In the genomic region with DNA sequence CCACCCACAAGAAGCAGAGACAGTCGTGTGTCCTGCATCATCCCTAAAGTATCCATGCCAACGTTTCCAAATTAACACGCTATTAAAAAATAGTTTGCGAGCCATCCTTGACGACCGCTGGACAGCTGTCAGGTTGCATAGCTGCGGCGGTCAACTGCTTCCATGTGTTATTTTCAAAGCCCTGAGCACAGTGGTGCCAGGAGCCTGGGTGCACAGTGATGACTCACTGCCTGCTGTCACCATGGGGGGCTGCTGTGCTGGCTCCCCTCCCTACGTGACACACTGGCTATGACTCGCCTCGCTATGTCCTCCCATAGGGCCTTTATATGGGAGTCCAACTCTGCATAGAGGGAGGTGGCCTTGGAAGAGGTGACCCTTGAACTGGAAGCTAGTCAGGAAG, we compare ENCODE assay signal across 19 mouse cellular contexts. TPM values are rescaled to one million over a fixed set of nuclear protein-coding genes. Genes with fewer than 3 reads are reported as not detected.
A peak's percentile ranks its signal among the peaks of the same experiment; 100 is the strongest.
DNase-seq lines count a peak whose midpoint lies in the region; ATAC-seq and TF ChIP-seq lines count a peak whose summit lies in the region.
"Had no signal": no experiment of that assay in that cellular context is flagged by ENCODE, and none has a peak within 500 bp of the region (broad histone marks: within the 10 kb centered on the region; RNA-seq: fewer than 3 reads in every experiment).

No protein-coding gene starts in this region.

- H3K9me3 ChIP-seq in liver, embryonic 12.5 days (replicated peaks): no peaks in the 10 kb centered on the region
- H3K9me3 ChIP-seq in liver, postnatal 0 days (ENCODE audit: low read length): no peaks in the 10 kb centered on the region
- H3K9me3 ChIP-seq in lung, postnatal 0 days (ENCODE audit: low read length): no peaks in the 10 kb centered on the region
- H3K9me3 ChIP-seq: kidney, embryonic 15.5 days; midbrain, embryonic 10.5 days had no signal

- no peaks in the 10 kb centered on the region for H3K79me2 ChIP-seq in C2C12 (ENCODE audit: control insufficient read depth, insufficient read depth)

- no peak for TF ChIP-seq CTCF in liver, postnatal 0 days (IDR thresholded peaks at IDR 0.05; ENCODE audit: low read depth)
- TF ChIP-seq CTCF in C2C12 (IDR thresholded peaks at IDR 0.05; ENCODE audit: control insufficient read depth, insufficient read depth, insufficient read length): no peak
- no peak for TF ChIP-seq CTCF in lung, postnatal 0 days (IDR thresholded peaks at IDR 0.05)

- no peak overlapping the region for H3ac ChIP-seq in C2C12 (ENCODE audit: control insufficient read depth, insufficient read length, low read depth)

- H3K27ac ChIP-seq in liver, embryonic 12.5 days: no peak overlapping the region
- H3K27ac ChIP-seq in liver, postnatal 0 days (ENCODE audit: low read depth): no peak overlapping the region
- H3K27ac ChIP-seq in lung, postnatal 0 days (ENCODE audit: low read length): peak overlapping the region; percentile 79; the same call in 1 of the 2 replicates
- H3K27ac ChIP-seq: layer of hippocampus, adult 2 months; midbrain, embryonic 10.5 days had no signal

- H3K79me3 ChIP-seq in C2C12 (ENCODE audit: low read depth): no peaks in the 10 kb centered on the region

- peak; percentile 20 to 31 for DNase-seq in cerebellum, postnatal 10 days
- DNase-seq in cerebellum, postnatal 36 days: no peak
- no peak for DNase-seq in liver, postnatal 0 days
- DNase-seq in lung, postnatal 0 days (ENCODE audit: low spot score): peak; percentile 92
- DNase-seq in thymus, postnatal 4 days: no peak
- DNase-seq in T-cell, adult 2 months (ENCODE audit: low spot score): no peak
- DNase-seq: adrenal gland, postnatal 10 days; B cell, adult 2 months; cerebellum, adult 9-10 months; forebrain, postnatal 0 days; heart, postnatal 10 days had no signal

- peaks cover 18% of the 10 kb centered on the region for H3K4me1 ChIP-seq in liver, embryonic 12.5 days
- peaks cover 9% of the 10 kb centered on the region; the same call in 1 of the 2 replicates for H3K4me1 ChIP-seq in liver, postnatal 0 days (ENCODE audit: insufficient read depth)
- 0 out of 2 replicates have a peak, but pooled peaks cover 3% of the 10 kb centered on the region for H3K4me1 ChIP-seq in lung, postnatal 0 days (ENCODE audit: insufficient read depth, low read depth, low read length)

- no peak overlapping the region for H3K4me3 ChIP-seq in liver, embryonic 12.5 days
- H3K4me3 ChIP-seq in liver, postnatal 0 days (ENCODE audit: low read depth, low read length): no peak overlapping the region
- no peak overlapping the region for H3K4me3 ChIP-seq in C2C12 (ENCODE audit: insufficient read depth, poor library complexity, severe bottlenecking)
- no peak overlapping the region for H3K4me3 ChIP-seq in lung, postnatal 0 days (ENCODE audit: low read depth, low read length)
- H3K4me3 ChIP-seq: kidney, embryonic 15.5 days; layer of hippocampus, adult 2 months; midbrain, embryonic 10.5 days had no signal

- H3K9ac ChIP-seq in liver, embryonic 12.5 days: no peak overlapping the region
- H3K9ac ChIP-seq in liver, postnatal 0 days (replicated peaks): no peak overlapping the region
- H3K9ac ChIP-seq in lung, postnatal 0 days (replicated peaks; ENCODE audit: low read depth): no peak overlapping the region
- H3K9ac ChIP-seq: forebrain, postnatal 0 days; kidney, embryonic 15.5 days had no signal

- no peaks in the 10 kb centered on the region for H3K27me3 ChIP-seq in liver, embryonic 12.5 days (replicated peaks)
- H3K27me3 ChIP-seq in liver, postnatal 0 days (ENCODE audit: insufficient read depth, low read length): no peaks in the 10 kb centered on the region
- H3K27me3 ChIP-seq in C2C12 (ENCODE audit: control insufficient read depth, insufficient read depth, insufficient read length): no peaks in the 10 kb centered on the region
- no peaks in the 10 kb centered on the region for H3K27me3 ChIP-seq in lung, postnatal 0 days (replicated peaks; ENCODE audit: insufficient read depth, low read length)
- H3K27me3 ChIP-seq: kidney, embryonic 15.5 days had no signal

- peak; percentile 21; the same call in 1 of the 2 replicates for ATAC-seq in liver, embryonic 12.5 days
- ATAC-seq in liver, postnatal 0 days: no peak
- peak; percentile 87 for ATAC-seq in lung, postnatal 0 days
- ATAC-seq: forebrain, postnatal 0 days; hindbrain, embryonic 16.5 days had no signal

- H3K4me2 ChIP-seq in liver, embryonic 12.5 days: no peak overlapping the region
- no peak overlapping the region for H3K4me2 ChIP-seq in liver, postnatal 0 days (ENCODE audit: low read depth, low read length)
- no peak overlapping the region for H3K4me2 ChIP-seq in lung, postnatal 0 days (replicated peaks; ENCODE audit: low read depth, low read length)
- H3K4me2 ChIP-seq: kidney, embryonic 15.5 days had no signal

- H3K36me3 ChIP-seq in liver, embryonic 12.5 days: no peaks in the 10 kb centered on the region
- no peaks in the 10 kb centered on the region for H3K36me3 ChIP-seq in liver, postnatal 0 days (replicated peaks; ENCODE audit: insufficient read depth, low read length)
- H3K36me3 ChIP-seq in C2C12 (ENCODE audit: control insufficient read depth, insufficient read depth): no peaks in the 10 kb centered on the region
- H3K36me3 ChIP-seq in lung, postnatal 0 days (ENCODE audit: insufficient read depth, low read length): no peaks in the 10 kb centered on the region
- H3K36me3 ChIP-seq: kidney, embryonic 15.5 days; midbrain, embryonic 10.5 days had no signal

- no peak for TF ChIP-seq EP300 in liver, postnatal 0 days (IDR thresholded peaks at IDR 0.05; ENCODE audit: low read depth)
- peak; percentile 55; the same call in 1 of the 2 replicates for TF ChIP-seq EP300 in lung, postnatal 0 days (IDR thresholded peaks at IDR 0.05)

- 73% methylated on average over 11 of the region's 11 CpGs for WGBS in liver, embryonic 12.5 days (ENCODE audit: insufficient replicate concordance)
- WGBS in liver, postnatal 0 days (ENCODE audit: insufficient replicate concordance): 85% methylated on average over 11 of the region's 11 CpGs
- 50% methylated on average over 11 of the region's 11 CpGs for WGBS in lung, postnatal 0 days

TF ChIP-seq in C2C12, 6 proteins besides CTCF, POLR2A, EP300 and RAD21:
- TF ChIP-seq MYOG (IDR thresholded peaks at IDR 0.05; ENCODE audit: control insufficient read depth, extremely low read depth, insufficient read length): no peak
- no peak for TF ChIP-seq CEBPB (IDR thresholded peaks at IDR 0.05; ENCODE audit: low read depth)
- TF ChIP-seq FOSL1 (IDR thresholded peaks at IDR 0.05; ENCODE audit: insufficient read depth, low read length, poor library complexity, severe bottlenecking): peak; percentile 67
- peak; percentile 91 for TF ChIP-seq MYOD1 (IDR thresholded peaks at IDR 0.05; ENCODE audit: control insufficient read depth, insufficient read length, low read depth)

RNA-seq across cellular contexts. Expression of gene Cass4, which starts 17.5 kb away (rescaled TPM):
- 1.1 and 1.4 TPM in 2 replicates for polyA plus RNA-seq in liver, embryonic 12.5 days (2016; fragmentation: Nextera tagmentation; extraction: Ambion mirVana)
- 0.59 and 0.72 TPM in 2 replicates for polyA plus RNA-seq in liver, postnatal 0 days (2015; fragmentation: Nextera tagmentation; extraction: Ambion mirVana)
- polyA plus RNA-seq in C2C12 (2012; fragmentation: generic; extraction: Trizol): 0.02 TPM
- polyA plus RNA-seq in lung, postnatal 0 days (2015; fragmentation: Nextera tagmentation; extraction: Ambion mirVana): 9.3 and 11.9 TPM in 2 replicates
- polyA plus RNA-seq: liver, adult 2 months had no signal

RNA-seq across cellular contexts. Expression of gene Rtf2, which starts 29.3 kb away (rescaled TPM):
- polyA plus RNA-seq in liver, embryonic 12.5 days (2016; fragmentation: Nextera tagmentation; extraction: Ambion mirVana): 55.6 and 59.2 TPM in 2 replicates
- 62.4 and 68.5 TPM in 2 replicates for polyA plus RNA-seq in liver, postnatal 0 days (2015; fragmentation: Nextera tagmentation; extraction: Ambion mirVana)
- 56.1 TPM for polyA plus RNA-seq in C2C12 (2012; fragmentation: generic; extraction: Trizol)
- 73.4 and 74.2 TPM in 2 replicates for polyA plus RNA-seq in lung, postnatal 0 days (2015; fragmentation: Nextera tagmentation; extraction: Ambion mirVana)

RNA-seq across cellular contexts. Expression of gene Cstf1, which starts 40.6 kb away (rescaled TPM):
- 39.7 and 42.0 TPM in 2 replicates for polyA plus RNA-seq in liver, embryonic 12.5 days (2016; fragmentation: Nextera tagmentation; extraction: Ambion mirVana)
- polyA plus RNA-seq in liver, postnatal 0 days (2015; fragmentation: Nextera tagmentation; extraction: Ambion mirVana): 16.2 and 17.1 TPM in 2 replicates
- polyA plus RNA-seq in C2C12 (2012; fragmentation: generic; extraction: Trizol): 51.4 TPM
- polyA plus RNA-seq in lung, postnatal 0 days (2015; fragmentation: Nextera tagmentation; extraction: Ambion mirVana): 16.8 and 19.4 TPM in 2 replicates

RNA-seq across cellular contexts. Expression of gene Aurka, which starts 40.8 kb away (rescaled TPM):
- polyA plus RNA-seq in liver, embryonic 12.5 days (2016; fragmentation: Nextera tagmentation; extraction: Ambion mirVana): 173 and 177 TPM in 2 replicates
- 41.4 and 45.4 TPM in 2 replicates for polyA plus RNA-seq in liver, postnatal 0 days (2015; fragmentation: Nextera tagmentation; extraction: Ambion mirVana)
- 121 TPM for polyA plus RNA-seq in C2C12 (2012; fragmentation: generic; extraction: Trizol)
- 6.3 and 7.9 TPM in 2 replicates for polyA plus RNA-seq in lung, postnatal 0 days (2015; fragmentation: Nextera tagmentation; extraction: Ambion mirVana)

RNA-seq across cellular contexts. Expression of gene Gcnt7, which starts 47.3 kb away (rescaled TPM):
- polyA plus RNA-seq in liver, embryonic 12.5 days (2016; fragmentation: Nextera tagmentation; extraction: Ambion mirVana): 0.98 and 1.1 TPM in 2 replicates
- 0.25 and 0.40 TPM in 2 replicates for polyA plus RNA-seq in liver, postnatal 0 days (2015; fragmentation: Nextera tagmentation; extraction: Ambion mirVana)
- polyA plus RNA-seq in C2C12 (2012; fragmentation: generic; extraction: Trizol): 0.14 TPM
- 0.58 and 0.64 TPM in 2 replicates for polyA plus RNA-seq in lung, postnatal 0 days (2015; fragmentation: Nextera tagmentation; extraction: Ambion mirVana)
- polyA plus RNA-seq: liver, adult 2 months; urinary bladder, adult 2 months had no signal

Comparison
In these comparisons a context has a peak if more than half of its experiments do, and no peak if none do; other contexts are left out.
1. DNase-seq: peak in cerebellum, postnatal 10 days (2 of 2) and lung, postnatal 0 days (single experiment); none in cerebellum, postnatal 36 days (0 of 2), liver, postnatal 0 days (single experiment), thymus, postnatal 4 days (single experiment) and T-cell, adult 2 months (single experiment).